ENCODE assay signal across 9 mouse cellular contexts in the genomic region with DNA sequence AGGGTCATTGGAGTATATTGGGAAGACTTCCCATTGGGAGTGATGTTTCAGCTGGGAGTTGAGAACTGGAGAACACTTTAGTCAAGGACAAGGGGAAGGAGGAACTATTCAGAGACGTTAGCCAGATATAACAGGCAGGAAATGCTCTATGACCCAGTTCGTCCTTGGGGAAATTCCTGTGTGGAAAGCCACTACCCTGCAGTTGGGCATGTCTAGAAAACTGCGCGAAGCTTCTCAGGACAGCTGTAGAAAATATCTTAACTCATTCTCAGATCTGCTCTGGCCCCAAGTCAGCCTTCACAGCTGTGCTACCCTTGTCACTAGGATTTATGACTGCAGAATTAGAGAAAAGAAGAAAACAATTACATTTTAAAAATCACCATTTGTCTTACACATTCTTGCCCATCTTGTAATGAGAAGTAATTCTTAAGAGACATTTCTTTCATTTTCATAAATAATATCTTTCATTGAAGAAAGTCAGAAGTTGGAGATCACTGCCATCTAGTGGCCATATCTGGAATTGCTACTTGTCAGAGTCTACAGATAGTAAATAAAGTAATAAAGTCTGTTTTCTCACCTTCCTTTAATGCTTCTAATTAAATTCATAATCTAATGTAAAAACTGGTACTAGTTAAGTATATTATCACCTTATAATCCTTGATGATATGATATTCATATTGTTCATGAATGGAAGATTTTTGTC. TPM values are rescaled to one million over a fixed set of nuclear protein-coding genes. Genes with fewer than 3 reads are reported as not detected.
A peak's percentile ranks its signal among the peaks of the same experiment; 100 is the strongest.
DNase-seq lines count a peak whose midpoint lies in the region; ATAC-seq lines count a peak whose summit lies in the region.
"Had no signal": no experiment of that assay in that cellular context is flagged by ENCODE, and none has a peak within 500 bp of the region (broad histone marks: within the 10 kb centered on the region; RNA-seq: fewer than 3 reads in every experiment).

No protein-coding gene starts in this region.

- H3K36me3 ChIP-seq in forebrain, embryonic 10.5 days (replicated peaks): no peaks in the 10 kb centered on the region

- H3K27me3 ChIP-seq in forebrain, embryonic 10.5 days (ENCODE audit: poor library complexity, severe bottlenecking): peaks cover 17% of the 10 kb centered on the region; the same call in 1 of the 2 replicates

- WGBS in forebrain, embryonic 10.5 days: 36% methylated on average over 4 of the region's 4 CpGs

- no peaks in the 10 kb centered on the region for H3K9me3 ChIP-seq in forebrain, embryonic 10.5 days

- ATAC-seq in CD4-positive, CD25-positive, alpha-beta regulatory T cell, adult 4 months: peak; percentile 77

- H3K27ac ChIP-seq in forebrain, embryonic 10.5 days: no peak overlapping the region

- H3K4me3 ChIP-seq in forebrain, embryonic 10.5 days: no peak overlapping the region

- DNase-seq in layer of hippocampus, adult 11-12 months (ENCODE audit: low spot score): peak; percentile 33
- DNase-seq in layer of hippocampus, adult 9-11 months: no peak
- DNase-seq in adrenal gland, postnatal 10 days: peak; percentile 42
- DNase-seq in heart, adult 9 months (ENCODE audit: low spot score in 2 of 2): peak; percentile 28 to 30
- DNase-seq in kidney, postnatal 36 days: peak; percentile 27 to 49
- DNase-seq in retina, postnatal 7 days (ENCODE audit: low read depth, low spot score): peak; percentile 25
- no peak for DNase-seq in forebrain, embryonic 10.5 days (ENCODE audit: extremely low spot score, low spot score)

- no peaks in the 10 kb centered on the region for H3K4me1 ChIP-seq in forebrain, embryonic 10.5 days

RNA-seq across cellular contexts. Expression of a gene that starts 51.2 kb away (rescaled TPM):
- under 1 TPM in 1 of 2 experiments, not detected in 1; 0.42 TPM for polyA plus RNA-seq in CD4-positive, CD25-positive, alpha-beta regulatory T cell, adult 4 months (2017; shearing (Covaris generic))
- total RNA-seq in adrenal gland, postnatal 10 days (2021): under 1 TPM; 0.15 to 0.18 TPM
- 0.23 and 0.48 TPM in 2 replicates for polyA plus RNA-seq in forebrain, embryonic 10.5 days (2016; fragmentation: Nextera tagmentation; extraction: Ambion mirVana)
- total RNA-seq: left cerebral cortex, postnatal 36 days had no signal

Comparison
In these comparisons a context has a peak if more than half of its experiments do, and no peak if none do; other contexts are left out.
1. DNase-seq: peak in layer of hippocampus, adult 11-12 months (single experiment), adrenal gland, postnatal 10 days (single experiment), heart, adult 9 months (2 of 2), kidney, postnatal 36 days (2 of 2) and retina, postnatal 7 days (single experiment); none in layer of hippocampus, adult 9-11 months (single experiment) and forebrain, embryonic 10.5 days (single experiment).